Comparison of ENCODE assay signal across 17 mouse cellular contexts in genomic region chrX:166147158-166147846, GRCm38 (mm10). TPM values are rescaled to one million over a fixed set of nuclear protein-coding genes. Genes with fewer than 3 reads are reported as not detected.
A peak's percentile ranks its signal among the peaks of the same experiment; 100 is the strongest.
DNase-seq lines count a peak whose midpoint lies in the region; ATAC-seq lines count a peak whose summit lies in the region.
"Had no signal": no experiment of that assay in that cellular context is flagged by ENCODE, and none has a peak within 500 bp of the region (broad histone marks: within the 10 kb centered on the region; RNA-seq: fewer than 3 reads in every experiment).

No protein-coding gene starts in this region.

- no peaks in the 10 kb centered on the region for H3K27me3 ChIP-seq in neural tube, embryonic 11.5 days (ENCODE audit: control insufficient read depth, insufficient read depth, low read length)
- H3K27me3 ChIP-seq in hindbrain, embryonic 16.5 days (replicated peaks; ENCODE audit: control insufficient read depth, insufficient read depth, low read length), result no peaks in the 10 kb centered on the region
- H3K27me3 ChIP-seq: lung, embryonic 15.5 days had no signal

- ATAC-seq in neural tube, embryonic 11.5 days (ENCODE audit: insufficient read depth, low FRiP score, low TSS enrichment), result peak; percentile 27; the same call in 1 of the 2 replicates
- ATAC-seq in hindbrain, embryonic 16.5 days, result peak; percentile 90
- ATAC-seq: Patski had no signal

- DNase-seq in cerebellum, postnatal 25 days, result peak; percentile 31 to 38
- no peak for DNase-seq in cerebellum, adult 9-10 months
- peak; percentile 25 for DNase-seq in neural tube, embryonic 11.5 days (ENCODE audit: low spot score)
- no peak for DNase-seq in neural tube, embryonic 10.5 days (ENCODE audit: extremely low spot score, low spot score)
- peak; percentile 23 for DNase-seq in telencephalon, adult 2 months (ENCODE audit: low read depth, low spot score)
- no peak for DNase-seq in heart, postnatal 36 days
- DNase-seq in lung, postnatal 25 days (ENCODE audit: low spot score), result no peak
- DNase-seq: B cell, adult 2 months; gastrocnemius, postnatal 14 days; heart, postnatal 10 days had no signal

- H3K27ac ChIP-seq in neural tube, embryonic 11.5 days (ENCODE audit: low read depth, low read length), result no peak overlapping the region
- H3K27ac ChIP-seq in hindbrain, embryonic 16.5 days (ENCODE audit: low read depth, low read length), result no peak overlapping the region
- H3K27ac ChIP-seq: embryonic facial prominence, embryonic 15.5 days; kidney, embryonic 15.5 days; limb, embryonic 12.5 days; lung, embryonic 15.5 days had no signal

- no peak overlapping the region for H3K4me2 ChIP-seq in neural tube, embryonic 11.5 days (ENCODE audit: low read depth)
- peak overlapping the region; percentile 13; the same call in 1 of the 2 replicates for H3K4me2 ChIP-seq in hindbrain, embryonic 16.5 days (ENCODE audit: low read length)
- H3K4me2 ChIP-seq: embryonic facial prominence, embryonic 15.5 days; kidney, embryonic 15.5 days; limb, embryonic 12.5 days; lung, embryonic 15.5 days had no signal

- 71% methylated on average over 15 of the region's 15 CpGs for WGBS in neural tube, embryonic 11.5 days
- 41% methylated on average over 15 of the region's 15 CpGs for WGBS in hindbrain, embryonic 16.5 days

- no peak overlapping the region for H3K9ac ChIP-seq in neural tube, embryonic 11.5 days (ENCODE audit: low read length)
- H3K9ac ChIP-seq in hindbrain, embryonic 16.5 days (ENCODE audit: low read depth, low read length), result no peak overlapping the region
- H3K9ac ChIP-seq: embryonic facial prominence, embryonic 15.5 days; kidney, embryonic 15.5 days; limb, embryonic 12.5 days; lung, embryonic 15.5 days had no signal

- H3K4me3 ChIP-seq in neural tube, embryonic 11.5 days (ENCODE audit: low read depth, low read length), result no peak overlapping the region
- no peak overlapping the region for H3K4me3 ChIP-seq in hindbrain, embryonic 16.5 days (ENCODE audit: low read length)
- H3K4me3 ChIP-seq: embryonic facial prominence, embryonic 15.5 days; kidney, embryonic 15.5 days; limb, embryonic 12.5 days; lung, embryonic 15.5 days; myocyte had no signal

- no peaks in the 10 kb centered on the region for H3K36me3 ChIP-seq in neural tube, embryonic 11.5 days (ENCODE audit: control insufficient read depth, insufficient read depth, low read length)
- H3K36me3 ChIP-seq in hindbrain, embryonic 16.5 days (ENCODE audit: control insufficient read depth, insufficient read depth, low read length), result no peaks in the 10 kb centered on the region
- H3K36me3 ChIP-seq: embryonic facial prominence, embryonic 15.5 days; kidney, embryonic 15.5 days; limb, embryonic 12.5 days; lung, embryonic 15.5 days had no signal

- intact Hi-C loops in heart, postnatal 36 days (cut with DNase I), result no loop called here

- H3K9me3 ChIP-seq in neural tube, embryonic 11.5 days (ENCODE audit: control insufficient read depth, low read length), result no peaks in the 10 kb centered on the region
- no peaks in the 10 kb centered on the region for H3K9me3 ChIP-seq in hindbrain, embryonic 16.5 days (ENCODE audit: control insufficient read depth, low read length)
- H3K9me3 ChIP-seq: embryonic facial prominence, embryonic 15.5 days; kidney, embryonic 15.5 days; limb, embryonic 12.5 days; lung, embryonic 15.5 days had no signal

- no peaks in the 10 kb centered on the region for H3K4me1 ChIP-seq in neural tube, embryonic 11.5 days (ENCODE audit: control insufficient read depth, insufficient read depth, low read length)
- no peaks in the 10 kb centered on the region for H3K4me1 ChIP-seq in hindbrain, embryonic 16.5 days (ENCODE audit: control insufficient read depth, insufficient read depth, low read depth, low read length)
- H3K4me1 ChIP-seq: embryonic facial prominence, embryonic 15.5 days; kidney, embryonic 15.5 days; limb, embryonic 12.5 days; lung, embryonic 15.5 days had no signal

RNA-seq across cellular contexts. Expression of gene Gemin8, which starts 23.0 kb away (rescaled TPM):
- 15.0 and 15.4 TPM in 2 replicates for polyA plus RNA-seq in neural tube, embryonic 11.5 days (2014; fragmentation: Nextera tagmentation; extraction: Ambion mirVana)
- 7.9 and 8.0 TPM in 2 replicates for polyA plus RNA-seq in hindbrain, embryonic 16.5 days (2015; fragmentation: Nextera tagmentation; extraction: Ambion mirVana)
- total RNA-seq in heart, postnatal 36 days (2021), result 1 to 10 TPM; 2.7 to 3.2 TPM

Comparison
In these comparisons a context has a peak if more than half of its experiments do, and no peak if none do; other contexts are left out.
1. DNase-seq: peak in cerebellum, postnatal 25 days (2 of 2), neural tube, embryonic 11.5 days (single experiment) and telencephalon, adult 2 months (single experiment); none in cerebellum, adult 9-10 months (single experiment), neural tube, embryonic 10.5 days (single experiment), heart, postnatal 36 days (0 of 2) and lung, postnatal 25 days (single experiment).